Mouse (Mus musculus): ENCODE measurements around the gene Ric3. TPM values are rescaled to one million over a fixed set of nuclear protein-coding genes. Genes with fewer than 3 reads are reported as not detected.
"Not testable (repeated sequence)": the region's sequence is repeated elsewhere in the genome, so short reads cannot be mapped to it uniquely, and the experiment has no call there.

Gene Ric3
- total RNA-seq (2014; fragmentation: Nextera tagmentation): 0.68 TPM in 1 of 2 replicates, not detected in the other
- 0.06 and 0.27 TPM in 2 replicates for total RNA-seq (2017)
- polyA plus RNA-seq (2012): not detected in 2 replicates

- H3K27me3 ChIP-seq (ENCODE audit: insufficient read depth, low read length): peaks cover 4% of the 10 kb centered on the region; the same call in 1 of the 2 replicates
- no peaks in the 10 kb centered on the region for H3K4me1 ChIP-seq (ENCODE audit: insufficient read depth, low read depth, low read length)
- no peaks in the 10 kb centered on the region for H3K36me3 ChIP-seq (replicated peaks)
- no peak for ATAC-seq (ENCODE audit: extremely low read depth, insufficient number of reproducible peaks, low FRiP score, poor library complexity, severe bottlenecking)
- H3K9me3 ChIP-seq (replicated peaks): no peaks in the 10 kb centered on the region
- TF ChIP-seq POLR2AphosphoS5 (IDR thresholded peaks at IDR 0.05; ENCODE audit: insufficient replicate concordance, low read depth, low read length): no peak
- TF ChIP-seq GATA2 (IDR thresholded peaks at IDR 0.05; ENCODE audit: borderline replicate concordance, low read depth, low read length): no peak
- TF ChIP-seq GATA1 (IDR thresholded peaks at IDR 0.05; ENCODE audit: borderline replicate concordance, low read length): no peak
- TF ChIP-seq CTCF (IDR thresholded peaks at IDR 0.05; ENCODE audit: low read depth, low read length): no peak
- no peak for TF ChIP-seq TAL1 (conservative IDR thresholded peaks at IDR 0.05; ENCODE audit: low read depth, low read length)
- no peak for DNase-seq (ENCODE audit: low spot score)
- H3K4me3 ChIP-seq (ENCODE audit: low read depth, low read length): no peak within 1 kb of the TSS
These were observed at the start of gene Ric3 for GRCm38 (mm10) chr7:109083113-109083812. Gene Ric3 (minus strand): TSS chr7:109083331.

- Histone ChIP-seq H3K9me3 (replicated peaks) (no peaks in the 10 kb centered on the region), H3K27me3 (ENCODE audit: insufficient read depth, low read length) (peaks cover 9% of the 10 kb centered on the region), H3K36me3 (replicated peaks) (no peaks in the 10 kb centered on the region), H3K4me1 (ENCODE audit: insufficient read depth, low read depth, low read length) (no peaks in the 10 kb centered on the region; the same call in 1 of the 2 replicates), H3K4me3 (ENCODE audit: low read depth, low read length) (no peak overlapping the region)
- DNase-seq (ENCODE audit: low spot score) (no peak), ATAC-seq (ENCODE audit: extremely low read depth, insufficient number of reproducible peaks, low FRiP score, poor library complexity, severe bottlenecking) (no peak)
- TF ChIP-seq CTCF (IDR thresholded peaks at IDR 0.05; ENCODE audit: low read depth, low read length) (no peak), GATA2 (IDR thresholded peaks at IDR 0.05; ENCODE audit: borderline replicate concordance, low read depth, low read length) (no peak), GATA1 (IDR thresholded peaks at IDR 0.05; ENCODE audit: borderline replicate concordance, low read length) (no peak), TAL1 (conservative IDR thresholded peaks at IDR 0.05; ENCODE audit: low read depth, low read length) (no peak), POLR2AphosphoS5 (IDR thresholded peaks at IDR 0.05; ENCODE audit: insufficient replicate concordance, low read depth, low read length) (no peak)
These were observed 48.4 kb upstream of the Ric3 start for GRCm38 (mm10) chr7:109131565-109131964.

DNA sequence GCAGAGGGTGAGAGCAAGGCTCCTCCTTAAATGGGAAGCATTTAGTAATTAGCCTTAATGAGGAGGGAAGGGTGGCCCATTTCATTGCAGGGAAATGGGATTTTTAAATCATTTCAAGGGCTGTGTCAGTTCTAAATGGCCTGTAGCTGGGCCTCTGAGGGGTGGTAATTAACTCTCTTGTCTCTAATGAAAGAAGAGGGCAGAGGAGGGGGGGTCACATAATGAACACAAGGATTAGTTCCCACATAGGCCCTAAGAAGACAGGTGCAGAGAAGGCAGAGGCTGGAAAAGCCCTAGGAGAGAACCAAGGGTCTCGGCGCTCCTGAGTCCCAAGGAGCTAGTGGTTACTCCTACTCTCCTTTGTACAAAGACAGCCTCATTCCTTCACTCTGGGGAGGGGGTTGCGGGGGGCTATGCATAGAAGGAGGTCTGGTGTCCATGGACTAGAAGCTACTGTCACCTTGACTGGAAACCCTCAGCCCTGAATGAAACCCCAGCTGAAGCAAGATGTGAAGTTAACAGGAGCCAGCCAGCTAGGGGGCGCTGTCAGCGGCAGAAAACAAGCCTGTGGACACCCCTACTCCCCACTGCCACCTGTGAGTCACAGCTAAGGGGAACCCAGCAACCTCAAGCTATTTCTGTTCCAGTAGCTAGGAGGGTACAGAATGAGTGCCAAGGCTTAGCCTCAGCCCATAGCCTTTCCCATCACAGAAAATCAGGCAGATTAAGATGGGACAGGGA lies 47.0 kb upstream of the Ric3 start:
- Histone ChIP-seq H3K36me3 (replicated peaks) (no peaks in the 10 kb centered on the region), H3K4me1 (ENCODE audit: insufficient read depth, low read depth, low read length) (no peaks in the 10 kb centered on the region; the same call in 1 of the 2 replicates), H3K27me3 (ENCODE audit: insufficient read depth, low read length) (peaks cover 9% of the 10 kb centered on the region), H3K9me3 (replicated peaks) (no peaks in the 10 kb centered on the region), H3K4me3 (ENCODE audit: low read depth, low read length) (no peak overlapping the region)
- no peak for DNase-seq (ENCODE audit: low spot score)
- no peak for TF ChIP-seq POLR2AphosphoS5 (IDR thresholded peaks at IDR 0.05; ENCODE audit: insufficient replicate concordance, low read depth, low read length)
- TF ChIP-seq GATA2 (IDR thresholded peaks at IDR 0.05; ENCODE audit: borderline replicate concordance, low read depth, low read length): no peak
- TF ChIP-seq CTCF (IDR thresholded peaks at IDR 0.05; ENCODE audit: low read depth, low read length): no peak
- TF ChIP-seq GATA1 (IDR thresholded peaks at IDR 0.05; ENCODE audit: borderline replicate concordance, low read length): no peak
- TF ChIP-seq TAL1 (conservative IDR thresholded peaks at IDR 0.05; ENCODE audit: low read depth, low read length): no peak
- no peak for ATAC-seq (ENCODE audit: extremely low read depth, insufficient number of reproducible peaks, low FRiP score, poor library complexity, severe bottlenecking)

- ATAC-seq (ENCODE audit: extremely low read depth, insufficient number of reproducible peaks, low FRiP score, poor library complexity, severe bottlenecking) (no peak), DNase-seq (ENCODE audit: low spot score) (no peak)
- H3K4me1 ChIP-seq (ENCODE audit: insufficient read depth, low read depth, low read length): no peaks in the 10 kb centered on the region; the same call in 1 of the 2 replicates
- H3K27me3 ChIP-seq (ENCODE audit: insufficient read depth, low read length): peaks cover 14% of the 10 kb centered on the region
- no peaks in the 10 kb centered on the region for H3K9me3 ChIP-seq (replicated peaks)
- TF ChIP-seq POLR2AphosphoS5 (IDR thresholded peaks at IDR 0.05; ENCODE audit: insufficient replicate concordance, low read depth, low read length): no peak
- TF ChIP-seq TAL1 (conservative IDR thresholded peaks at IDR 0.05; ENCODE audit: low read depth, low read length): no peak
- no peak for TF ChIP-seq GATA1 (IDR thresholded peaks at IDR 0.05; ENCODE audit: borderline replicate concordance, low read length)
- H3K36me3 ChIP-seq (replicated peaks): no peaks in the 10 kb centered on the region
- no peak overlapping the region for H3K4me3 ChIP-seq (ENCODE audit: low read depth, low read length)
These were observed 46.3 kb upstream of the Ric3 start for GRCm38 (mm10) chr7:109129442-109129841.

DNA sequence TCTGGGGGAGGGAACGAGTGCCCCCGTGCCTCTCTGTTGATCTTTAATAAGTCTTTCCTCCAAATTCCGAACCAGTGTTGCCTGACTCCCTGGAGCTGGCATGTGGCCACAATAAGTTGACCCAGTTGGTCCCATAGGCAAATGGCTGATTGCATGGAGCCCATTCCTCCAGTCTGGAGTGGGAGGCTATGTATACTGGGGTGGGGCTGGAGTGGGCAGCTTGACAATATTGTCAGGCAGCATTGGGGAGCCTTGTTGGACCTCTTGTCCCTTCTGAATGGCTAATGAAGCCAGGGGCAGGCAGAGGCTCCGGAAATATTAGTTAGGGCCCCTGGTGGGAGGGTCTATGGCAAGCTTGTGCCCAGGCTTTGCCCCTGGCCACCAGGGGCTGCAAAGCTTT lies 32.8 kb upstream of the Ric3 start:
- H3K4me3 ChIP-seq (ENCODE audit: low read depth, low read length): peak overlapping the region; percentile 62; the same call in 1 of the 2 replicates
- no peaks in the 10 kb centered on the region for H3K27me3 ChIP-seq (ENCODE audit: insufficient read depth, low read length)
- no peaks in the 10 kb centered on the region for H3K36me3 ChIP-seq (replicated peaks)
- H3K4me1 ChIP-seq (ENCODE audit: insufficient read depth, low read depth, low read length): peaks cover 60% of the 10 kb centered on the region
- DNase-seq (ENCODE audit: low spot score) (peak; percentile 16), ATAC-seq (ENCODE audit: extremely low read depth, insufficient number of reproducible peaks, low FRiP score, poor library complexity, severe bottlenecking) (no peak)
- TF ChIP-seq GATA1 (IDR thresholded peaks at IDR 0.05; ENCODE audit: borderline replicate concordance, low read length) (no peak), CTCF (IDR thresholded peaks at IDR 0.05; ENCODE audit: low read depth, low read length) (no peak), GATA2 (IDR thresholded peaks at IDR 0.05; ENCODE audit: borderline replicate concordance, low read depth, low read length) (no peak), TAL1 (conservative IDR thresholded peaks at IDR 0.05; ENCODE audit: low read depth, low read length) (no peak), POLR2AphosphoS5 (IDR thresholded peaks at IDR 0.05; ENCODE audit: insufficient replicate concordance, low read depth, low read length) (no peak)
- no peaks in the 10 kb centered on the region for H3K9me3 ChIP-seq (replicated peaks)

- Histone ChIP-seq H3K4me1 (ENCODE audit: insufficient read depth, low read depth, low read length) (peaks cover 64% of the 10 kb centered on the region), H3K4me3 (ENCODE audit: low read depth, low read length) (peak overlapping the region; percentile 62; the same call in 1 of the 2 replicates)
- not testable (repeated sequence) for H3K27me3 ChIP-seq (ENCODE audit: insufficient read depth, low read length); H3K9me3 ChIP-seq (replicated peaks); DNase-seq (ENCODE audit: low spot score); H3K36me3 ChIP-seq (replicated peaks)
- peak; percentile 10 for ATAC-seq (ENCODE audit: extremely low read depth, insufficient number of reproducible peaks, low FRiP score, poor library complexity, severe bottlenecking)
These were observed 32.4 kb upstream of the Ric3 start for GRCm38 (mm10) chr7:109115488-109115887.

Measured in G1E (cell line).